Mouse (Mus musculus) lung, postnatal 0 days (tissue): ENCODE measurements around the gene Cog3.

ENCODE experiments used
- CTCF ChIP-seq: IDR thresholded peaks from 2 replicates; pipeline ENCODE4 v1.5.1; 2016; ENCODE audit warnings: antibody characterized with exemption, mild to moderate bottlenecking
- EP300 ChIP-seq: IDR thresholded peaks from 2 replicates; pipeline ENCODE4 v1.6.1; 2016; ENCODE audit warnings: antibody characterized with exemption, mild to moderate bottlenecking, control low read depth

- TF ChIP-seq EP300 (no peak), CTCF (peak; percentile 88)
Observed at GRCm38 (mm10) chr14:75721977-75722563, 32.2 kb downstream of the Cog3 start.
